Mouse (Mus musculus) cerebellum, adult 8-10 months (tissue): ENCODE results near the gene Krt10.

ENCODE experiments used
- DNase-seq: peaks from one replicate; pipeline ENCODE4 v3.0.0; 2022

Krt10 gene

GRCm38 (mm10) chr11:99389264-99389663, at the start of gene Krt10:
Gene Krt10, minus strand, starts transcription at chr11:99389364.
- DNase-seq: no peak

- no peak for DNase-seq
These were observed 48.8 kb upstream of the Krt10 start, which contains the start of gene Krt20 for GRCm38 (mm10) chr11:99437972-99438371. Gene Krt20, minus strand, starts transcription at chr11:99438150.

- no peak for DNase-seq
These were observed 47.5 kb upstream of the Krt10 start for GRCm38 (mm10) chr11:99436625-99437024.

- DNase-seq: no peak
These were observed 41.5 kb upstream of the Krt10 start for GRCm38 (mm10) chr11:99430670-99431069.

DNA sequence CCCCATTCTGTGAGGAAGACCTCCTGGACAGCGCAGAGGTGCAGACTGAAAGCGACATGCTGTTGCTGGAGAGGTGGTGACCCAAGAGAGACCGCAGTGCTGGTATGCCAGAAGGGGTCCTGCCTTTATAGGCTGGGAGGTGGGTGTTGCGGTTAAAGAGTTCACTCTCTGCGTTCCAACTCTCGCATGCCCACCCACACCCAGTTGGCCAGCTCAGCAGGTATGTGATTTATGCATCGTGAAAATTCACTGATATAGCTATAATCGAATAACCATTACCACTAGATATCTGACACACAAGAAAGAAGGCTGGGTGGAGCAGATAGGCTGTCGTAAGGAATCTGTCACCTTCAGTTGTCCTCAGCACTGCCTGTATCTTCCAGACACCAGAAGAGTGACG, 33.0 kb upstream of the Krt10 start, which contains the start of gene Krt12:
Gene Krt12 (minus strand): TSS at position 101 of the 400 bp plus-strand sequence.
- no peak for DNase-seq

DNA sequence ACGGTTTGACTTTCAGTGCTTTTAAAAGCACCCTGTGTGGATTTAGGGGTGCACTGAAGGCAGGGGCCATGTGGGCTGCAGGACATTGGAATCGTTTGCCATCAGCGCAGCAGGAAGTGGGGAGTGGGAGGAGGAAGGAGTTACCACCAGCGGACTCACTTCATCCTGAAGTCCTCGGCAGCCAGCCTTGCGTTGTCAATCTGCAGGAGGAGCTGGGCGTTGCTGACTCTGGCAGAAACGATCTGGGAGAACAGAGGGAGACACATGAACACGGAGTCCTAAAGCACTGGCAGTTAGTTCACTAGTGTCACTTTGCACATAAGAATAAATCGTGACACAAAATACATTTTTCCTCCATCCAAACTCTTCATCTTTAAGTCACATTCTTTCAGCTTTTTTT, 31.4 kb upstream of the Krt10 start:
- no peak for DNase-seq

DNA sequence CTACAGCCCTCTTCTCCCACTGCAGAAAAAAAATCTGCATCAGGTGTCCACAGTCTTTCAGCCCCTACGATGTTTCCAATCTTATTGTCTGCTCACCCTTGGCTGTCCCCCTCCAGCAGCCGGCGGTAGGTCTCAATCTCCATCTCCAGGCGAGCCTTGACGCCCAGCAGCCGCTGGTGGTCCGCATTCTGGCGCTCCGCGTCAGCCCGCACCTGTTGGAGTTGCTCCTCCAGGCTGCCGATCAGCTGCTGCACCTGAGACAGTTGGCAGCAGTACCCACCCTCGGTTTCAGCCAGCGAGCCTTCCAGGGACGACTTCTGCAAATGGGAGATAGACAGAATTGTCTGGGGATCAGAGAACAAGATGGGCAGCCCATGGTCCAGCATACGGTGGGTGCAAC, 28.7 kb upstream of the Krt10 start:
- DNase-seq: no peak

GRCm38 (mm10) chr11:99416902-99417301, 27.7 kb upstream of the Krt10 start:
- DNase-seq: no peak

GRCm38 (mm10) chr11:99414463-99415147, 25.4 kb upstream of the Krt10 start:
- no peak for DNase-seq

DNA sequence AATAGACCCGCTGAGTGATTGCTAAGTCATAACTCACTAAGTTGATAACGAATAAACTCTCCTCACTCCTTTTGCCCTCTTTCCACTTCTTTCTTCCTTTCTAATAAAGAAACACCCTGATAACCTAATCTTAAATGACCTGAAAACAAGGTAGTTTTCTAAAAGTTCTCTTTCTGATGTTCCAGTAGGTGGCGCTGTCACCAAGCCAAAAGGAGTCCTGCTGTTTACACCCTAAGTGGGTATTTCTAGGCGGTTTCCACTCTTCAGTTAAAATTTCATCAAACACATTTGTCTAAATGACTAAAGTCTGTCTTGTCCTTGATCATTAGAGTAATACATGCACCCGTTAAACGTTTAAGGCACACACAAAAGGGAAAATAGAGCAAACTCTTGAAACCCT, 24.1 kb upstream of the Krt10 start:
- no peak for DNase-seq

- DNase-seq: no peak
These were observed 17.0 kb upstream of the Krt10 start for GRCm38 (mm10) chr11:99406186-99406585.

- DNase-seq: no peak
These were observed 10.9 kb upstream of the Krt10 start for GRCm38 (mm10) chr11:99399956-99400549.

DNA sequence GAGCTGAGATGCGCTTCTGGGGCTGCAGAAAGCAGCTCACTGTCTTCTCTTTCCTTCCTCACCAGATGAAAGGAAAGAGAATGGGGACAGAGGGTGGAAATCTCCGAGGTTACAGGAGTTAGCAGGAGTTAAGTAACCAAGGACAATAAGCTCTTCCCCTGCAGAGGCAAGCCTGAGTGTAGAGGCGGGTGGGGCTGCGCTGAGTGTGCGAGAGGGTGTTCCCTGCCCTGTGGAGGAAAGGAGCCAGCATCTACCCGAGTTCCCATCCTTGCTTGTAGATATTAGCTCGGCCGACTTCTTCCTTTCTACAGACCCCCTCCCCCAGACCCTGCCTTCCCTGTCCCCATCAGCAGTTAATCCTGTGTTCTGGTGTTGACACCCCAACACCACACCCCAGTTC, 9.7 kb upstream of the Krt10 start:
- DNase-seq: no peak

- no peak for DNase-seq
These were observed 8.9 kb upstream of the Krt10 start for GRCm38 (mm10) chr11:99398084-99398483.

DNA sequence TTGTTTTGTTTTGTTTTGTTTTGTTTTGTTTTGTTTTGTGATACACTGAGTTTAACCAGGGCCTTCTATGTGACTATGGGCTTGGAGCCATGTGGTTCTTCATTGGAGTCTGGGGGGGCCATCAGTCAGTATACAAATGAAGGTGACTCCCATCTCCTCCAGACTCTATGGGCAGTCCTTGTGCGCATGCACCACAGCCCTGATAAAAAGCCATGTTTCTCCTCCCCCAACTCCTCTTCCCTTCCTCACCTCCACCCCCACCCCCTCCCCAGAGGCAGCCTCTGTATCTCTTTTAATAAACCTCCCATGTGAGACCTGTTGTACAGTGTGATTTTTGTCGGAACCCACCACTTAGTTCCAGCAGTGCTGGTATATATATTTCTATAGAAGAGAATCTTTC, 7.5 kb upstream of the Krt10 start:
- no peak for DNase-seq

GRCm38 (mm10) chr11:99396034-99396433, 6.9 kb upstream of the Krt10 start:
- no peak for DNase-seq

- no peak for DNase-seq
These were observed 3.3 kb upstream of the Krt10 start for GRCm38 (mm10) chr11:99392492-99392891.

- DNase-seq: no peak
These were observed 2.2 kb upstream of the Krt10 start for GRCm38 (mm10) chr11:99391375-99391774.

DNA sequence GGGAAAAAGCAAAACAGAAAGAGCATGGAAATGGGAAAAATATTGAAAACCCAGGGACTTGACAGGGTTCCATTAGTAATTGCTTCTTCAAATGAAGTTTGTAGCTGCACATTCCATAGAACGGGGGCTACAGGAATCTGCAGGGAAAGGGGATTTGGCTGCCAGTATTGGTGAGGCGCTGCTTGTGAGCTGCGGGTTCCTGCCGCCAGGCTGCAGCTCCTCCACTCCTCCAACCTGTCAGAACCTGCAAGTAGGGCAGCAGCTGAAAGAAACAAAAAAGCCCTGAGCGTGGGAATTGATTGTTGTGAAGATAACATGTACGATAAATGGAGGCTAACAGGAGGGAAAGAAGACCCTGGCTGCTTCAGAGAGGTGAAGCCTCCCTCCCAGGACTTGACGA, 1.7 kb upstream of the Krt10 start:
- DNase-seq: no peak

DNA sequence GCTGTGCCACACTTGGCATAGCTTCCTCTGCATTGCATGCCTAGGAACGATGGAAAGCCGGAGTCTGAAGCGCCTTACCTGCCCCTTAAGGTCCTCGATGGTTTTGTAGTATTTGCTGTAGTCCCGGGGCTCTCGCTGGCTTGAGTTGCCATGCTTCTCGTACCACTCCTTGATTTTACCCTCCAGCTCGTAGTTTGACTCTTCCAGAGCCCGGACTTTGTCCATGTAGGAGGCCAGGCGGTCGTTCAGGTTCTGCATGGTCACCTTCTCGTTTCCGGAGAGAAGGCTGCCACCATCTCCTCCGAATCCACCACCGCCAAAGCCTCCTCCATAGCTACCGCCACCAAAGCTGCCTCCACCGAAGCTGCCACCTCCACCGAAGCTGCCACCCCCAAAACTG, 503 bp downstream of the Krt10 start:
- no peak for DNase-seq

GRCm38 (mm10) chr11:99385813-99386721, 3.1 kb downstream of the Krt10 start:
- peak; percentile 88 for DNase-seq

DNA sequence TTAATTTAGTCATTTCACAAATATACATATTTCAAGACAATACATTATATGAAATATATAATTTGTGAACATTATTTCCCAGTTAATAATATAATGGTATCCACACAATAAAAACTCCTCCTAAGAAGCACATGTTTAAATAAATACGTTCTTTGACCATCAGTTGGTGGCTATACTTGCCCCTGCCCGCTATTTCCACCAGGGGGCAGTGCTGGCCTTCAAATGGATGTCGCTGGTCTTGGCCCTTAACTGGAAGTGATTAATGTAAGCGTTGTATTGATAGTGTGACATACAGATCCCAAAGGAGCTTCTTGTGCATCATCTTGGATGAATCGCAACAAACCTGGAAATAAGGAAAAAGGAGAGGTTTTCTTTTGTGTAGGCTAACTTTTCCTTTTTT, 9.6 kb downstream of the Krt10 start:
- peak; percentile 72 for DNase-seq

- DNase-seq: no peak
These were observed 14.4 kb downstream of the Krt10 start, which contains the start of gene Krt28 for GRCm38 (mm10) chr11:99374803-99375202. Gene Krt28, minus strand, starts transcription at chr11:99374903.
